8 mouse cellular contexts compared by ENCODE assay signal in the genomic region with DNA sequence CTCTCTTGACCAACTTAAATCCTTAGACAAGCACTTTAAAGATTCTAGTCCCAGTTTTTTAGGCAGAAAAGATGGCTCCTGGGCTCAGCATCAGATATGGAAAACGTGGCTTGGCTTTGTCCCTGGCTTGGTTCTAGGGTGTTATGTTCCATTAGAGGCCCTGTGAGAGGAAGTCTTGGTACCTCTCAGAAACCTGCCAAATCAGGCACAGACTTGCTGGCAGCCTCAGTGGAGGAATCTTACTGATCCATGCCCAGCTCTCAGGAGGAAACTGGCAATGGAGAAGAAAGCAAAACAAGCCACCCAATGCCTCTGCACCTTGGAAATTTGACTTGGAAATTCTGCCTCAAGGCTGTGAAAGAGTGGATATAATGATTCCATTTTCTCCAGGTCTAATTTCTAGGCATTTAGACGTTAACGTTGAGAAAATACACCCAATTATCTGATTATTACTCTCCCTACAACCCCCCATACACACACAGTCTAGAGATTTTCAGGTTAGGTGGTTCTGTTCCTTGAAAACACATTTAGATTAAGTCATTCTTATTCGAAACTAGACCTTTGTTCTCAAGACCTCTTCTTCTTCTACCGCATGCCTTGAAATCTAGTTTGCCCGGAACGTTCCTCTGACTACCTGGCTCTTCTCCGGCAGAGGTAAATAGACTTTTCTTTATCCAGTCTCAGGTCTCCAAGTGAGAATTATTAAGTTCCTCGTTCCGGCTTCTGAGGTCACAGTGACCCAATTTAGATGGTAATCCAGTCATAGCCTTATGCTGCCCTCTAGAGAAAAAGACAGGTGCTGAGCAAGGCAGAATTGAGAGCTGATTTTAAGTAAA. TPM values are rescaled to one million over a fixed set of nuclear protein-coding genes. Genes with fewer than 3 reads are reported as not detected.
A peak's percentile ranks its signal among the peaks of the same experiment; 100 is the strongest.
DNase-seq lines count a peak whose midpoint lies in the region; ATAC-seq and TF ChIP-seq lines count a peak whose summit lies in the region.

No protein-coding gene starts in this region.

- H3K36me3 ChIP-seq in E14TG2a.4 (ENCODE audit: insufficient read depth, low read length) = peaks cover 15% of the 10 kb centered on the region

- H3K4me1 ChIP-seq in E14TG2a.4 (replicated peaks; ENCODE audit: low read depth, low read length) = peaks cover 19% of the 10 kb centered on the region

- no peak for DNase-seq in cerebellum, postnatal 4 days (ENCODE audit: low spot score in 2 of 2)
- peak; percentile 81 for DNase-seq in embryo, embryonic 10.5 days (ENCODE audit: low spot score)
- DNase-seq in heart, postnatal 10 days = peak; percentile 38 to 49
- peak; percentile 47 to 56 for DNase-seq in kidney, postnatal 25 days
- DNase-seq in neural tube, embryonic 10.5 days (ENCODE audit: extremely low spot score, low spot score) = peak; percentile 37
- DNase-seq in frontal cortex, postnatal 10 days (ENCODE audit: low spot score in 2 of 2) = no peak

- H3K9me3 ChIP-seq in E14TG2a.4 (ENCODE audit: low read length) = no peaks in the 10 kb centered on the region

- no peak overlapping the region for H3K4me3 ChIP-seq in E14TG2a.4 (replicated peaks; ENCODE audit: low read length)

- H3K27me3 ChIP-seq in E14TG2a.4 (ENCODE audit: insufficient read depth, low read length) = no peaks in the 10 kb centered on the region

- peak; percentile 90 for ATAC-seq in cerebellum, adult (ENCODE audit: insufficient number of reproducible peaks, low FRiP score, low TSS enrichment)

- TF ChIP-seq CTCF in E14TG2a.4 (conservative IDR thresholded peaks at IDR 0.05; ENCODE audit: low read length) = peak; percentile 16; the same call in 1 of the 2 replicates

- intact Hi-C loops in heart, postnatal 10 days (cut with DNase I) = loop anchor here (10.0 kb wide), 1 partner anchor 232 kb away; no protein-coding TSS in a partner anchor

RNA-seq across cellular contexts. Expression of gene Nepro, which starts 7.6 kb away (rescaled TPM):
- total RNA-seq in heart, postnatal 10 days (2021) = 1 to 10 TPM; 5.4 to 5.9 TPM

RNA-seq across cellular contexts. Expression of gene Gtpbp8, which starts 29.6 kb away (rescaled TPM):
- total RNA-seq in heart, postnatal 10 days (2021) = 10 to 100 TPM; 13.3 to 13.8 TPM

RNA-seq across cellular contexts. Expression of gene Cd200r1, which starts 49.0 kb away (rescaled TPM):
- under 1 TPM; 0.20 to 0.50 TPM for total RNA-seq in heart, postnatal 10 days (2021)

Comparison
In these comparisons a context has a peak if more than half of its experiments do, and no peak if none do; other contexts are left out.
1. DNase-seq: peak in embryo, embryonic 10.5 days (single experiment), heart, postnatal 10 days (2 of 2), kidney, postnatal 25 days (2 of 2) and neural tube, embryonic 10.5 days (single experiment); none in cerebellum, postnatal 4 days (0 of 2) and frontal cortex, postnatal 10 days (0 of 2).